Mouse (Mus musculus) urinary bladder, postnatal 14 days (tissue): ENCODE results near the gene 9130204L05Rik.

Experiments
- DNase-seq: peaks from one replicate; pipeline ENCODE4 v3.0.0; 2021; ENCODE audit warnings: low spot score

9130204L05Rik gene

DNA sequence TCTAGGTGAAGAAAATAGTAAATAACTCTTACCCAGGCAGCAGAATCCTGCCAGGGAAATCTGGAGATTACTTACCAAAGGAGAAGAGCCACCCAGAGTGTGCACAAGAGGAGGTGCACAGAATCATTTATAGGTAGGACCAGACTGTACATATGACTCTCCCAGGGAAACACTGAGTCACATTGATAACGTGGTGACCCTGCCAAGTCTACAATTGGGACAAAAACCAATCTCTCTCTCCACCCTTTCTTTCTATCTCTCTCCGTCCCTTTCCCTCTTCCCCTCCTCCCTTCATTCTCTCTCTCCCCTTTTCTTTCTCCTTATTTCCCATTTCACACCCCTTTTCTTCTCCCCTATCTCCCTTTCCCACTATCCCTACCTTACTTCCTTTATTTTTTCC, at the start of gene 9130204L05Rik:
Gene 9130204L05Rik (minus strand): TSS at position 101 of the 400 bp plus-strand sequence.
- no peak for DNase-seq

DNA sequence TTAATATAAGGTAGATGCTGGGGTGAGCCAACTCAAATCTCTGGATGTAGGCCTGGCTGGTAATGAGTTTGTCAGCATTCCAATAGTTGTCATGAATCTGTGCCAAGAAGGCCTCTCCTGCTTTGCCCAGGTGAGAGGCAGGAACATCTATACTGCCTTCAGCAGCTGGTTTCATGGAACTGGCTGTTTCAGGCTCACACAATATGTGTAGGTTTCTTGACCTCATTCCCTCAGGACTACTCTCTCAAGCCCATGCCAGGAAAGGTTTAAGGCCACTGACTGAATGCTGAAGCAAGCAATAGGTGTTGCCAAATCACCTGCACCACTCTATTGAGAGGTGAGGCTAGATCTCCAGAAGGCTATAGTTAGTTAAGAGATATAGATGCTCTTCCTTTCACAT, 18.1 kb upstream of the 9130204L05Rik start:
- no peak for DNase-seq

DNA sequence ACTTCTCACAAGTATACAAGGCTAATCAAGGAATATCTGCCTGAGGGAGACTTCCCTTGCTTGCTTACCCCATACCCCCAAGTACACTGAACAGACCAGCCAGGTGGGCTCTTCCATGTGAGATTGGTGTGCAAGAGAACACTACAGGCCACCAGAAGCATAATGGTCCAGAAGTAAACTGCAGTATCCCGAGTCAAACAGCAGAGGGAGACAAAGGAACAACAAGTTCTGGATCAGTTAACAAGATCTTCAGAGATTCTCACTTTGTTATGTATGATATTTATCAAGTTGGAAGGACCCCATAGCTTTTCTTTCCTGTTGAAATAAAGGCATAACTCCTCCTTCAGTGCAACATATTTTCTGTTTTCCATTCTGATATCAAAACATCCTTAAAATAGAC, 31.4 kb downstream of the 9130204L05Rik start:
- DNase-seq, result no peak

DNA sequence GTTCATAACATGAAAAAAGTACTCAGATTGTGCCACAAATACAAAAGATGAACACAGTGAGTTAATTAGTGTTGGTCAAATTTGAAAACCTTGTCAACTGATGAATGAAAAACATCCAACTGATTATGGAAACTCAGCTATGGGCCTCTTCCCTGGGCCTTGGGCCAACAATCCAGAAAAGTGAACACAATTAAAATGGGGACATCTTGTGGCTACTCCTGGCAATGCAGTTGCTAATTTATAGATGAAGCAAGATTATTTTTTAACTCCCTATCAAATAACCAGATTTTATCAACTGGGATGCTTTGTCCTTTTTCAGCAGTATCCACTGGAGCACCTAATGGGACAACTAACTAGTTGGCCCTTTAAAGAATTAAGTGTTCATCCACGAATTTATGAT, 37.9 kb downstream of the 9130204L05Rik start:
- no peak for DNase-seq
